Mouse (Mus musculus) limb, embryonic 11.5 days (tissue): ENCODE results near the gene Fkbp4. TPM values are rescaled to one million over a fixed set of nuclear protein-coding genes. Genes with fewer than 3 reads are reported as not detected.
"Not testable (repeated sequence)": the region's sequence is repeated elsewhere in the genome, so short reads cannot be mapped to it uniquely, and the experiment has no call there.

Experiments used
- ATAC-seq: fragments of 200-750 bp; cut with Nextera tagmentation; 2 replicates; pipeline ENCODE4 v1.8.0; 2017; ENCODE audit warnings: low read depth; ENCODE audit not compliant: insufficient number of reproducible peaks, low FRiP score, low TSS enrichment
- DNase-seq: peaks from one replicate; pipeline ENCODE4 v3.0.0-alpha.2; 2015; ENCODE audit warnings: low spot score
- H3K27ac ChIP-seq: fragments of 300-500 bp; sonication (generic); replicated peaks from 2 replicates; pipeline ENCODE4 v1.5.1; 2014; ENCODE audit warnings: low read depth, mild to moderate bottlenecking, low read length
- H3K27me3 ChIP-seq: fragments of 300-500 bp; sonication (generic); 2 replicates; pipeline ENCODE4 v1.6.1; 2014; ENCODE audit warnings: mild to moderate bottlenecking, low read length, mixed read lengths; ENCODE audit not compliant: control insufficient read depth, insufficient read depth
- H3K36me3 ChIP-seq: fragments of 300-500 bp; sonication (generic); 2 replicates; pipeline ENCODE4 v1.6.1; 2014; ENCODE audit warnings: mild to moderate bottlenecking, low read length, moderate library complexity, mixed read lengths; ENCODE audit not compliant: control insufficient read depth, insufficient read depth
- H3K4me1 ChIP-seq: fragments of 300-500 bp; sonication (generic); 2 replicates; pipeline ENCODE4 v1.6.1; 2014; ENCODE audit warnings: low read length, mixed read lengths; ENCODE audit not compliant: control insufficient read depth, insufficient read depth
- H3K4me2 ChIP-seq: fragments of 300-500 bp; sonication (generic); 2 replicates; pipeline ENCODE4 v1.6.1; 2014; ENCODE audit warnings: low read depth, mild to moderate bottlenecking, moderate library complexity; ENCODE audit not compliant: severe bottlenecking
- H3K4me3 ChIP-seq: fragments of 300-500 bp; sonication (generic); 2 replicates; pipeline ENCODE4 v1.5.1; 2014; ENCODE audit warnings: low read depth, low read length
- H3K9ac ChIP-seq: fragments of 300-500 bp; sonication (generic); 2 replicates; pipeline ENCODE4 v1.6.1; 2014; ENCODE audit warnings: mild to moderate bottlenecking, low read length
- H3K9me3 ChIP-seq: fragments of 300-500 bp; sonication (generic); 2 replicates; pipeline ENCODE4 v1.6.1; 2016; ENCODE audit warnings: low read length; ENCODE audit not compliant: control insufficient read depth
- WGBS: fragments of 180-500 bp; shearing (Covaris S2); extraction: QIAGEN DNeasy Blood & Tissue Kit; methylation state at CpG from one replicate; pipeline ENCODE4 v1.1.7; 2014; 5-methylcytosine and 5-hydroxymethylcytosine counted together
- polyA plus RNA-seq: library from polyadenylated mRNA; unstranded; fragments of >200 nt; fragmentation: Nextera tagmentation; extraction: Ambion mirVana; gene quantifications from 2 replicates; pipeline ENCODE4 v1.2.1, GENCODE M21; 2014

Fkbp4 gene
- polyA plus RNA-seq, 1 experiment from 2014 or later: 671 TPM

GRCm38 (mm10) chr6:128398996-128399395 lies 39.5 kb downstream of the Fkbp4 start, which contains the start of gene Nrip2:
Gene Nrip2, plus strand, starts transcription at chr6:128399296.
- DNase-seq (no peak), ATAC-seq (no peak)
- no peak within 1 kb of the TSS for H3K4me3 ChIP-seq
- WGBS: 87% methylated on average over 3 of the region's 3 CpGs
- no peaks in the 10 kb centered on the region for H3K27me3 ChIP-seq
- no peak within 1 kb of the TSS for H3K4me2 ChIP-seq
- H3K36me3 ChIP-seq: no peaks in the 10 kb centered on the region
- no peak within 1 kb of the TSS for H3K27ac ChIP-seq
- H3K9me3 ChIP-seq: no peaks in the 10 kb centered on the region
- H3K4me1 ChIP-seq: 0 out of 2 replicates have a peak, but pooled peaks cover 3% of the 10 kb centered on the region
- H3K9ac ChIP-seq: peak within 1 kb of the TSS; percentile 2; the same call in 1 of the 2 replicates

GRCm38 (mm10) chr6:128397574-128398261 lies 40.8 kb downstream of the Fkbp4 start:
- Histone ChIP-seq H3K4me3 (no peak overlapping the region), H3K9ac (no peak overlapping the region), H3K36me3 (no peaks in the 10 kb centered on the region), H3K4me2 (no peak overlapping the region), H3K27ac (no peak overlapping the region), H3K4me1 (0 out of 2 replicates have a peak, but pooled peaks cover 3% of the 10 kb centered on the region), H3K9me3 (no peaks in the 10 kb centered on the region), H3K27me3 (no peaks in the 10 kb centered on the region)
- ATAC-seq: no peak
- WGBS: 79% methylated on average over 7 of the region's 7 CpGs
- DNase-seq: no peak

- Histone ChIP-seq H3K27me3 (no peaks in the 10 kb centered on the region), H3K36me3 (no peaks in the 10 kb centered on the region), H3K9me3 (no peaks in the 10 kb centered on the region), H3K4me3 (no peak overlapping the region), H3K9ac (no peak overlapping the region), H3K4me1 (no peaks in the 10 kb centered on the region), H3K27ac (no peak overlapping the region), H3K4me2 (no peak overlapping the region)
- ATAC-seq: no peak
- no peak for DNase-seq
- 65% methylated on average over 1 of the region's 1 CpGs for WGBS
Measured at GRCm38 (mm10) chr6:128390683-128391082, 47.8 kb downstream of the Fkbp4 start.

- Histone ChIP-seq H3K9me3 (no peaks in the 10 kb centered on the region), H3K4me2 (no peak overlapping the region), H3K4me3 (no peak overlapping the region), H3K9ac (no peak overlapping the region), H3K27me3 (no peaks in the 10 kb centered on the region), H3K27ac (no peak overlapping the region), H3K4me1 (no peaks in the 10 kb centered on the region), H3K36me3 (no peaks in the 10 kb centered on the region)
- DNase-seq (no peak), ATAC-seq (no peak)
- WGBS: 87% methylated on average over 1 of the region's 1 CpGs
Measured at GRCm38 (mm10) chr6:128389185-128389584, 49.3 kb downstream of the Fkbp4 start.

- no peak overlapping the region for H3K4me3 ChIP-seq
- 87% methylated on average over 1 of the region's 1 CpGs for WGBS
- no peaks in the 10 kb centered on the region for H3K27me3 ChIP-seq
- DNase-seq: no peak
- no peak for ATAC-seq
- no peaks in the 10 kb centered on the region for H3K9me3 ChIP-seq
- H3K9ac ChIP-seq: no peak overlapping the region
- no peaks in the 10 kb centered on the region for H3K4me1 ChIP-seq
- no peak overlapping the region for H3K27ac ChIP-seq
- no peak overlapping the region for H3K4me2 ChIP-seq
- H3K36me3 ChIP-seq: no peaks in the 10 kb centered on the region
Measured at GRCm38 (mm10) chr6:128385026-128385425, 53.5 kb downstream of the Fkbp4 start.

GRCm38 (mm10) chr6:128383752-128384151 lies 54.7 kb downstream of the Fkbp4 start:
- 81% methylated on average over 7 of the region's 7 CpGs for WGBS
- no peak overlapping the region for H3K27ac ChIP-seq

GRCm38 (mm10) chr6:128381254-128381653 lies 57.2 kb downstream of the Fkbp4 start:
- no peaks in the 10 kb centered on the region for H3K27me3 ChIP-seq
- no peak overlapping the region for H3K9ac ChIP-seq
- no peaks in the 10 kb centered on the region for H3K36me3 ChIP-seq
- H3K4me3 ChIP-seq: no peak overlapping the region
- WGBS: 61% methylated on average over 3 of the region's 3 CpGs
- DNase-seq: no peak
- no peaks in the 10 kb centered on the region for H3K9me3 ChIP-seq
- no peak for ATAC-seq
- no peaks in the 10 kb centered on the region for H3K4me1 ChIP-seq
- H3K4me2 ChIP-seq: no peak overlapping the region
- no peak overlapping the region for H3K27ac ChIP-seq

More at GRCm38 (mm10) chr6:128383752-128384151, 54.7 kb downstream of the Fkbp4 start:
- H3K27me3 ChIP-seq: no peaks in the 10 kb centered on the region
- DNase-seq (no peak), ATAC-seq (no peak)
- H3K4me1 ChIP-seq: no peaks in the 10 kb centered on the region
- no peak overlapping the region for H3K9ac ChIP-seq
- H3K4me3 ChIP-seq: no peak overlapping the region
- no peaks in the 10 kb centered on the region for H3K36me3 ChIP-seq
- H3K9me3 ChIP-seq: no peaks in the 10 kb centered on the region
- no peak overlapping the region for H3K4me2 ChIP-seq

- H3K9ac ChIP-seq, DNase-seq, H3K36me3 ChIP-seq, ATAC-seq, H3K27ac ChIP-seq, H3K27me3 ChIP-seq, H3K4me2 ChIP-seq, H3K4me1 ChIP-seq, H3K4me3 ChIP-seq, H3K9me3 ChIP-seq: not testable (repeated sequence)
- WGBS: 52% methylated on average over 1 of the region's 1 CpGs
Measured at GRCm38 (mm10) chr6:128380594-128381167, 57.8 kb downstream of the Fkbp4 start.
